Mouse (Mus musculus) right cerebral cortex, postnatal 14 days (tissue): ENCODE measurements around the gene Resp18.
A peak's percentile ranks its signal among the peaks of the same experiment; 100 is the strongest.

Experiments
- DNase-seq: peaks from one replicate; pipeline ENCODE4 v3.0.0; 2022

Gene Resp18

GRCm38 (mm10) chr1:75278228-75278627 lies at the start of gene Resp18:
TSS of gene Resp18 (minus strand) at chr1:75278415.
- no peak for DNase-seq

- no peak for DNase-seq
Observed at GRCm38 (mm10) chr1:75327461-75327860, 49.2 kb upstream of the Resp18 start.

GRCm38 (mm10) chr1:75319166-75319565 lies 41.0 kb upstream of the Resp18 start:
- no peak for DNase-seq

GRCm38 (mm10) chr1:75318736-75319135 lies 40.5 kb upstream of the Resp18 start:
- no peak for DNase-seq

- DNase-seq: no peak
Observed at GRCm38 (mm10) chr1:75318301-75318700, 40.1 kb upstream of the Resp18 start.

GRCm38 (mm10) chr1:75317241-75318201 lies 39.3 kb upstream of the Resp18 start, which contains the start of gene Dnpep:
TSS of gene Dnpep (minus strand) at chr1:75317990.
- peak; percentile 100 for DNase-seq

GRCm38 (mm10) chr1:75316861-75317240 lies 38.6 kb upstream of the Resp18 start:
- peak; percentile 70 for DNase-seq

- DNase-seq: no peak
Observed at GRCm38 (mm10) chr1:75315456-75316365, 37.5 kb upstream of the Resp18 start.

- no peak for DNase-seq
Observed at GRCm38 (mm10) chr1:75315011-75315410, 36.8 kb upstream of the Resp18 start.

- DNase-seq: no peak
Observed at GRCm38 (mm10) chr1:75311694-75312093, 33.5 kb upstream of the Resp18 start.

- no peak for DNase-seq
Observed at GRCm38 (mm10) chr1:75304662-75305061, 26.4 kb upstream of the Resp18 start.

GRCm38 (mm10) chr1:75294294-75294693 lies 16.1 kb upstream of the Resp18 start:
- no peak for DNase-seq

GRCm38 (mm10) chr1:75293331-75293701 lies 15.1 kb upstream of the Resp18 start:
- no peak for DNase-seq

GRCm38 (mm10) chr1:75292476-75293330 lies 14.5 kb upstream of the Resp18 start:
- no peak for DNase-seq

- DNase-seq: no peak
Observed at GRCm38 (mm10) chr1:75291321-75291720, 13.1 kb upstream of the Resp18 start.

GRCm38 (mm10) chr1:75290582-75290981 lies 12.4 kb upstream of the Resp18 start:
- peak; percentile 53 for DNase-seq

GRCm38 (mm10) chr1:75289888-75290431 lies 11.7 kb upstream of the Resp18 start:
- DNase-seq: no peak

- peak; percentile 52 for DNase-seq
Observed at GRCm38 (mm10) chr1:75289376-75289775, 11.2 kb upstream of the Resp18 start.

GRCm38 (mm10) chr1:75284911-75285310 lies 6.7 kb upstream of the Resp18 start:
- DNase-seq: no peak

GRCm38 (mm10) chr1:75283017-75283416 lies 4.8 kb upstream of the Resp18 start:
- peak; percentile 20 for DNase-seq

- no peak for DNase-seq
Observed at GRCm38 (mm10) chr1:75277195-75278188, 723 bp downstream of the Resp18 start.
